Mouse (Mus musculus): ENCODE measurements around the gene H2al1a. TPM values are rescaled to one million over a fixed set of nuclear protein-coding genes. Genes with fewer than 3 reads are reported as not detected.

The H2al1a gene
- total RNA-seq (2023): not detected

DNA sequence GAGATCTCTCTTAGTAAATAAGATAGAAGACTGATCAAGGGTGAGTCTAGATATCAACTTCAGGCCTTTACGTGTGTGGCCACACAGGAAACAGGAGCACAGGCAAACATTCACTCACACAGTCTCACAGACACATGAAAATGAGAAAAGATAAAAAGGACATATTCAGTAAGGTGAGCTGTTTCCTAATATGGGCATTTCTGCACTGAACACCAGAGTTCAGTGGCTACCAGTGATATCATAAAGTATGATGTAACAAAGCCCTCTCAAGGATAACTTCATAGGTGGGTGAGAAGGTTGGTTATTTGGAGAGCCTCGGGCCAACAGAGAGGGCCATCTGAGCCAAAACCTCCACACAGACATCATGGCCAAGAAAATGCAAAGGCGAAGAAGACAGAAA, at the start of gene H2al1a:
TSS of gene H2al1a (plus strand) at position 301 of the 400 bp plus-strand sequence.

GRCm38 (mm10) chrX:11302132-11302531, 3.1 kb downstream of the H2al1a start, which contains the start of gene H2al1b:
TSS of gene H2al1b (plus strand) at chrX:11302432.

DNA sequence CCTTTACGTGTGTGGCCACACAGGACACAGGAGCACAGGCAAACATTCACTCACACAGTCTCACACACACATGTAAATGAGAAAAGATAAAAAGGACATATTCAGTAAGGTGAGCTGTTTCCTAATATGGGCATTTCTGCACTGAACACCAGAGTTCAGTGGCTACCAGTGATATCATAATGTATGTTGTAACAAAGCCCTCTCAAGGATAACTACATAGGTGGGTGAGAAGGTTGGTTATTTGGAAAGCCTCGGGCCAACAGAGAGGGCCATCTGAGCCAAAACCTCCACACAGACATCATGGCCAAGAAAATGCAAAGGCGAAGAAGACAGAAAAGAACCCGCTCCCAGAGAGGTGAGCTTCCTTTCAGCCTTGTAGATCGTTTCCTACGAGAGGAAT, 6.3 kb downstream of the H2al1a start, which contains the start of gene H2al1c:
TSS of gene H2al1c (plus strand) at position 301 of the 400 bp plus-strand sequence.

GRCm38 (mm10) chrX:11308524-11308923, 9.5 kb downstream of the H2al1a start, which contains the start of gene H2al1d:
TSS of gene H2al1d (plus strand) at chrX:11308824.

GRCm38 (mm10) chrX:11311634-11312033, 12.6 kb downstream of the H2al1a start, which contains the start of gene H2al1e:
TSS of gene H2al1e (plus strand) at chrX:11311934.

GRCm38 (mm10) chrX:11314858-11315257, 15.8 kb downstream of the H2al1a start, which contains the start of gene H2al1f:
TSS of gene H2al1f (plus strand) at chrX:11315158.

GRCm38 (mm10) chrX:11317956-11318355, 18.9 kb downstream of the H2al1a start, which contains the start of gene H2al1g:
TSS of gene H2al1g (plus strand) at chrX:11318256.

GRCm38 (mm10) chrX:11321192-11321591, 22.1 kb downstream of the H2al1a start, which contains the start of gene H2al1h:
TSS of gene H2al1h (plus strand) at chrX:11321492.

DNA sequence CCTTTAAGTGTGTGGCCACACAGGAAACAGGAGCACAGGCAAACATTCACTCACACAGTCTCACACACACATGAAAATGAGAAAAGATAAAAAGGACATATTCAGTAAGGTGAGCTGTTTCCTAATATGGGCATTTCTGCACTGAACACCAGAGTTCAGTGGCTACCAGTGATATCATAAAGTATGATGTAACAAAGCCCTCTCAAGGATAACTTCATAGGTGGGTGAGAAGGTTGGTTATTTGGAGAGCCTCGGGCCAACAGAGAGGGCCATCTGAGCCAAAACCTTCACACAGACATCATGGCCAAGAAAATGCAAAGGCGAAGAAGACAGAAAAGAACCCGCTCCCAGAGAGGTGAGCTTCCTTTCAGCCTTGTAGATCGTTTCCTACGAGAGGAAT, 25.3 kb downstream of the H2al1a start, which contains the start of gene H2al1i:
TSS of gene H2al1i (plus strand) at position 301 of the 400 bp plus-strand sequence.

DNA sequence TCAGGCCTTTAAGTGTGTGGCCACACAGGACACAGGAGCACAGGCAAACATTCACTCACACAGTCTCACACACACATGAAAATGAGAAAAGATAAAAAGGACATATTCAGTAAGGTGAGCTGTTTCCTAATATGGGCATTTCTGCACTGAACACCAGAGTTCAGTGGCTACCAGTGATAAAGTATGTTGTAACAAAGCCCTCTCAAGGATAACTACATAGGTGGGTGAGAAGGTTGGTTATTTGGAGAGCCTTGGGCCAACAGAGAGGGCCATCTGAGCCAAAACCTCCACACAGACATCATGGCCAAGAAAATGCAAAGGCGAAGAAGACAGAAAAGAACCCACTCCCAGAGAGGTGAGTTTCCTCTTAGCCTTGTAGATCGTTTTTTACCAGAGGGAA, 28.5 kb downstream of the H2al1a start, which contains the start of gene H2al1j:
TSS of gene H2al1j (plus strand) at position 301 of the 400 bp plus-strand sequence.

Other genes with a start within 250 kb of the H2al1a start
- not detected for gene H2al1b, start 3.2 kb downstream of the H2al1a start, total RNA-seq (2023)
- not detected for gene H2al1c, start 6.4 kb downstream of the H2al1a start, total RNA-seq (2023)
- gene H2al1d, start 9.6 kb downstream of the H2al1a start, total RNA-seq (2023): not detected
- gene H2al1e, start 12.7 kb downstream of the H2al1a start, total RNA-seq (2023): not detected
- gene H2al1f, start 15.9 kb downstream of the H2al1a start, total RNA-seq (2023): not detected
- gene H2al1g, start 19.0 kb downstream of the H2al1a start, total RNA-seq (2023): not detected
- gene H2al1h, start 22.2 kb downstream of the H2al1a start, total RNA-seq (2023): not detected
- not detected for gene H2al1i, start 25.4 kb downstream of the H2al1a start, total RNA-seq (2023)
- not detected for gene H2al1j, start 28.6 kb downstream of the H2al1a start, total RNA-seq (2023)